25 mouse cellular contexts compared by ENCODE assay signal in the genomic region with DNA sequence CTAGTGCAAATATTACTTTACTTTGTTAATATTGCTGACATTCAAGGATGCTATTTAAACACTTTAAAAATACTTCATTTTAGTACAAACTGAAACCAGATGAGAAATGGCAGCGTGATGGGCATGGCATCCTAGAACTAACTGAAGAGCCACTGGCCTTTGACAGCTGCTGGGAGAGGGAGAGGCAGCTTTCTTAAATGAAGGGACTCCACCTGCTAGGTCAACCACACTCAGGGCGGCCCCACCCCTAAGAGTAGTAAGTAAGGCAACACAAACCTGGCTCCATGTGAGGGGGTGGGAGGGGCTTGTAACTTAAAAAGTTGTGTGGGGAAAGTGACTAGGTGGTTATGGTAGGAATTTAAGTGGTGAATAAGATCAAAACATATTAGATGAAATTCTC. TPM values are rescaled to one million over a fixed set of nuclear protein-coding genes. Genes with fewer than 3 reads are reported as not detected.
DNase-seq lines count a peak whose midpoint lies in the region; ATAC-seq and TF ChIP-seq lines count a peak whose summit lies in the region.
"Had no signal": no experiment of that assay in that cellular context is flagged by ENCODE, and none has a peak within 500 bp of the region (broad histone marks: within the 10 kb centered on the region; RNA-seq: fewer than 3 reads in every experiment).

No protein-coding gene starts in this region.

- intact Hi-C loops in left cerebral cortex, postnatal 10 days (cut with DNase I) = no loop called here
- intact Hi-C loops in heart, postnatal 14 days (cut with DNase I) = no loop called here

- no peak overlapping the region for H3K27ac ChIP-seq in thymus, adult 2 months (ENCODE audit: control insufficient read depth, insufficient read depth, low read length)
- H3K27ac ChIP-seq: embryonic facial prominence, embryonic 15.5 days; forebrain, embryonic 10.5 days; heart, embryonic 13.5 days; hindbrain, embryonic 12.5 days had no signal

- peak; percentile 74 for ATAC-seq in activated CD4-positive, CD25-positive, alpha-beta regulatory T cell, adult 4 months
- ATAC-seq: forebrain, embryonic 14.5 days; intestine, postnatal 0 days had no signal

- no peak for TF ChIP-seq POLR2A in thymus, adult 2 months (IDR thresholded peaks at IDR 0.05; ENCODE audit: control insufficient read depth, extremely low read depth, insufficient read depth, low read length, poor library complexity)

- H3K27me3 ChIP-seq in thymus, adult 2 months (ENCODE audit: control insufficient read depth, insufficient read depth, low read length) = no peaks in the 10 kb centered on the region
- H3K27me3 ChIP-seq: embryonic facial prominence, embryonic 15.5 days; heart, embryonic 13.5 days; hindbrain, embryonic 12.5 days had no signal

- peaks cover 13% of the 10 kb centered on the region for H3K4me1 ChIP-seq in thymus, adult 2 months (replicated peaks; ENCODE audit: control insufficient read depth, insufficient read depth, low read length)
- H3K4me1 ChIP-seq: embryonic facial prominence, embryonic 15.5 days; forebrain, embryonic 10.5 days; heart, embryonic 13.5 days; hindbrain, embryonic 12.5 days had no signal

- peak; percentile 28 for DNase-seq in thymus, postnatal 0 days (ENCODE audit: low spot score)
- DNase-seq in thymus, adult 2 months = no peak
- peak; percentile 56 for DNase-seq in CD4-positive, CD25-positive, alpha-beta regulatory T cell, adult 2 months (ENCODE audit: low read depth, low spot score)
- no peak for DNase-seq in left cerebral cortex, postnatal 10 days (ENCODE audit: extremely low spot score in 1 of 2, low spot score in 2 of 2)
- no peak for DNase-seq in heart, postnatal 14 days
- no peak for DNase-seq in kidney, postnatal 36 days
- DNase-seq: adrenal gland, adult 2 months; adrenal gland, postnatal 25 days; cerebellum, adult 2 months; cerebellum, postnatal 10 days; gastrocnemius, postnatal 36 days; heart, adult 11 months; heart, postnatal 4 days had no signal

- no peaks in the 10 kb centered on the region for H3K36me3 ChIP-seq in thymus, adult 2 months (ENCODE audit: control insufficient read depth, insufficient read depth, low read length)
- H3K36me3 ChIP-seq: embryonic facial prominence, embryonic 15.5 days; forebrain, embryonic 10.5 days; heart, embryonic 13.5 days; hindbrain, embryonic 12.5 days had no signal

- no peak for TF ChIP-seq CTCF in thymus, adult 2 months (IDR thresholded peaks at IDR 0.05; ENCODE audit: borderline replicate concordance, control insufficient read depth, extremely low read depth, insufficient read depth, low read length, poor library complexity)

- 69% methylated on average over 2 of the region's 2 CpGs for WGBS in thymus, adult 2 months

- no peak overlapping the region for H3K4me3 ChIP-seq in thymus, adult 2 months (ENCODE audit: control insufficient read depth, insufficient read depth, low read length)
- H3K4me3 ChIP-seq: embryonic facial prominence, embryonic 15.5 days; erythroblast, embryonic 14.5 days; forebrain, embryonic 10.5 days; heart, embryonic 13.5 days; hindbrain, embryonic 12.5 days had no signal

RNA-seq across cellular contexts. Expression of a gene that starts 10.6 kb away (rescaled TPM):
- 48.2 and 54.7 TPM in 2 replicates for polyA plus RNA-seq in thymus, postnatal 0 days (2015; fragmentation: Nextera tagmentation; extraction: Ambion mirVana)
- 33.0 and 34.0 TPM in 2 replicates for polyA plus RNA-seq in thymus, adult 2 months (2012; rRNA removed)
- polyA plus RNA-seq in activated CD4-positive, CD25-positive, alpha-beta regulatory T cell, adult 4 months (2017; shearing (Covaris generic)) = 10 to 100 TPM; 85.1 to 89.6 TPM
- total RNA-seq in left cerebral cortex, postnatal 10 days (2021) = 10 to 100 TPM; 16.9 to 18.2 TPM
- total RNA-seq in heart, postnatal 14 days (2021) = 1 to 10 TPM; 4.6 to 4.9 TPM
- total RNA-seq: MEL had no signal
- polyA plus RNA-seq: erythroblast, embryonic 14.5 days had no signal

RNA-seq across cellular contexts. Expression of a gene that starts 36.8 kb away (rescaled TPM):
- polyA plus RNA-seq in thymus, postnatal 0 days (2015; fragmentation: Nextera tagmentation; extraction: Ambion mirVana) = 4.0 and 4.7 TPM in 2 replicates
- polyA plus RNA-seq in thymus, adult 2 months (2012; rRNA removed) = 0.62 and 0.73 TPM in 2 replicates
- polyA plus RNA-seq in activated CD4-positive, CD25-positive, alpha-beta regulatory T cell, adult 4 months (2017; shearing (Covaris generic)) = not detected
- total RNA-seq in left cerebral cortex, postnatal 10 days (2021) = under 1 TPM in 1 of 2 experiments, not detected in 1; 0.24 TPM
- not detected for total RNA-seq in heart, postnatal 14 days (2021)
- total RNA-seq: adrenal gland, adult 2 months; adrenal gland, postnatal 25 days; gastrocnemius, adult 8-10 months; gastrocnemius, postnatal 36 days; heart, postnatal 4 days; MEL had no signal
- polyA plus RNA-seq: adrenal gland, adult 2 months; C2C12; erythroblast, embryonic 14.5 days; forebrain, embryonic 14.5 days; heart, postnatal 0 days; hindbrain, embryonic 12.5 days had no signal

RNA-seq across cellular contexts. Expression of a gene that starts 52.7 kb away (rescaled TPM):
- polyA plus RNA-seq in thymus, postnatal 0 days (2015; fragmentation: Nextera tagmentation; extraction: Ambion mirVana) = 19.2 and 36.5 TPM in 2 replicates
- polyA plus RNA-seq in thymus, adult 2 months (2012; rRNA removed) = 113 and 117 TPM in 2 replicates
- under 1 TPM in 1 of 2 experiments, not detected in 1; 0.32 TPM for polyA plus RNA-seq in activated CD4-positive, CD25-positive, alpha-beta regulatory T cell, adult 4 months (2017; shearing (Covaris generic))
- total RNA-seq in left cerebral cortex, postnatal 10 days (2021) = 10 to 100 TPM; 17.0 to 17.1 TPM
- total RNA-seq in heart, postnatal 14 days (2021) = 100 to 1,000 TPM; 391 to 443 TPM
- total RNA-seq: MEL had no signal
- polyA plus RNA-seq: erythroblast, embryonic 14.5 days had no signal

Comparison
In these comparisons a context has a peak if more than half of its experiments do, and no peak if none do; other contexts are left out.
1. DNase-seq: peak in thymus, postnatal 0 days (single experiment) and CD4-positive, CD25-positive, alpha-beta regulatory T cell, adult 2 months (single experiment); none in thymus, adult 2 months (single experiment), left cerebral cortex, postnatal 10 days (0 of 2), heart, postnatal 14 days (0 of 2) and kidney, postnatal 36 days (0 of 2).
2. RNA of a gene that starts 52.7 kb away (polyA plus RNA-seq): 113 to 117 TPM in thymus, adult 2 months and 19.2 to 36.5 TPM in thymus, postnatal 0 days; 0.32 TPM in activated CD4-positive, CD25-positive, alpha-beta regulatory T cell, adult 4 months; every median in the first group is over 10 times any median in the second.